Mouse (Mus musculus) midbrain, embryonic 11.5 days (tissue): ENCODE measurements around the gene Eef1akmt3. TPM values are rescaled to one million over a fixed set of nuclear protein-coding genes. Genes with fewer than 3 reads are reported as not detected.

Source experiments
- ATAC-seq: fragments of 200-750 bp; cut with Nextera tagmentation; 2 replicates; pipeline ENCODE4 v1.8.0; 2017; ENCODE audit warnings: moderate TSS enrichment, moderate library complexity; ENCODE audit not compliant: low FRiP score
- DNase-seq: peaks from one replicate; pipeline ENCODE4 v3.0.0; 2015; ENCODE audit warnings: low spot score; ENCODE audit errors: missing footprints
- H3K27ac ChIP-seq: fragments of 300-500 bp; sonication (generic); 2 replicates; pipeline ENCODE4 v1.5.1; 2014; ENCODE audit warnings: low read depth, low read length
- H3K27me3 ChIP-seq: fragments of 300-500 bp; sonication (generic); 2 replicates; pipeline ENCODE4 v1.6.1; 2014; ENCODE audit warnings: mild to moderate bottlenecking, low read length, moderate library complexity, mixed read lengths; ENCODE audit not compliant: control insufficient read depth, insufficient read depth
- H3K36me3 ChIP-seq: fragments of 300-500 bp; sonication (generic); 2 replicates; pipeline ENCODE4 v1.6.1; 2014; ENCODE audit warnings: mild to moderate bottlenecking, low read length, moderate library complexity, mixed read lengths; ENCODE audit not compliant: control insufficient read depth, insufficient read depth
- H3K4me1 ChIP-seq: fragments of 300-500 bp; sonication (generic); 2 replicates; pipeline ENCODE4 v1.6.1; 2014; ENCODE audit warnings: low read length; ENCODE audit not compliant: control insufficient read depth, insufficient read depth
- H3K4me2 ChIP-seq: fragments of 300-500 bp; sonication (generic); 2 replicates; pipeline ENCODE4 v1.6.1; 2014; ENCODE audit warnings: mild to moderate bottlenecking, moderate library complexity
- H3K4me3 ChIP-seq: fragments of 300-500 bp; sonication (generic); 2 replicates; pipeline ENCODE4 v1.5.1; 2014; ENCODE audit warnings: low read depth, low read length
- H3K9ac ChIP-seq: fragments of 300-500 bp; sonication (generic); 2 replicates; pipeline ENCODE4 v1.6.1; 2014; ENCODE audit warnings: low read length
- H3K9me3 ChIP-seq: fragments of 300-500 bp; sonication (generic); 2 replicates; pipeline ENCODE4 v1.6.1; 2016; ENCODE audit warnings: low read length; ENCODE audit not compliant: control insufficient read depth
- WGBS: fragments of 180-500 bp; shearing (Covaris S2); extraction: QIAGEN DNeasy Blood & Tissue Kit; methylation state at CpG from one replicate; pipeline ENCODE4 v1.1.7; 2014; 5-methylcytosine and 5-hydroxymethylcytosine counted together
- polyA plus RNA-seq: library from polyadenylated mRNA; unstranded; fragments of >200 nt; fragmentation: Nextera tagmentation; extraction: Ambion mirVana; gene quantifications from 2 replicates; pipeline ENCODE4 v1.2.1, GENCODE M21; 2014

Gene Eef1akmt3
- polyA plus RNA-seq, 1 experiment from 2014 or later, result 0.11 TPM

GRCm38 (mm10) chr10:127001297-127001696 lies 40.0 kb downstream of the Eef1akmt3 start:
- WGBS, result 91% methylated on average over 9 of the region's 9 CpGs
- no peak for ATAC-seq

GRCm38 (mm10) chr10:127000529-127000928 lies 40.8 kb downstream of the Eef1akmt3 start, which contains the start of gene Avil:
Gene Avil (plus strand): TSS chr10:127000709.
- no peak within 1 kb of the TSS for H3K4me2 ChIP-seq
- H3K9ac ChIP-seq, result no peak within 1 kb of the TSS
- no peaks in the 10 kb centered on the region for H3K9me3 ChIP-seq
- H3K4me3 ChIP-seq, result no peak within 1 kb of the TSS
- peaks cover 8% of the 10 kb centered on the region for H3K36me3 ChIP-seq
- no peaks in the 10 kb centered on the region for H3K4me1 ChIP-seq
- WGBS, result 91% methylated on average over 5 of the region's 5 CpGs
- H3K27me3 ChIP-seq, result no peaks in the 10 kb centered on the region
- DNase-seq (no peak), ATAC-seq (no peak)
- no peak within 1 kb of the TSS for H3K27ac ChIP-seq

More at GRCm38 (mm10) chr10:127001297-127001696, 40.0 kb downstream of the Eef1akmt3 start:
- Histone ChIP-seq H3K4me2 (no peak overlapping the region), H3K9me3 (no peaks in the 10 kb centered on the region), H3K27me3 (no peaks in the 10 kb centered on the region), H3K4me3 (no peak overlapping the region), H3K27ac (no peak overlapping the region), H3K9ac (no peak overlapping the region), H3K4me1 (no peaks in the 10 kb centered on the region), H3K36me3 (peaks cover 8% of the 10 kb centered on the region)
- no peak for DNase-seq

GRCm38 (mm10) chr10:126997340-126998113 lies 43.8 kb downstream of the Eef1akmt3 start:
- DNase-seq (no peak), ATAC-seq (no peak)
- 82% methylated on average over 13 of the region's 13 CpGs for WGBS
- no peaks in the 10 kb centered on the region for H3K27me3 ChIP-seq
- no peaks in the 10 kb centered on the region for H3K4me1 ChIP-seq
- H3K4me2 ChIP-seq, result no peak overlapping the region
- no peaks in the 10 kb centered on the region for H3K9me3 ChIP-seq
- no peak overlapping the region for H3K9ac ChIP-seq
- no peak overlapping the region for H3K4me3 ChIP-seq
- peaks cover 19% of the 10 kb centered on the region for H3K36me3 ChIP-seq
- H3K27ac ChIP-seq, result no peak overlapping the region

- no peak for ATAC-seq
- H3K36me3 ChIP-seq, result peaks cover 14% of the 10 kb centered on the region
- DNase-seq, result no peak
- no peaks in the 10 kb centered on the region for H3K27me3 ChIP-seq
- no peak overlapping the region for H3K4me3 ChIP-seq
- WGBS, result 96% methylated on average over 3 of the region's 3 CpGs
- no peak overlapping the region for H3K4me2 ChIP-seq
- no peak overlapping the region for H3K27ac ChIP-seq
- H3K9me3 ChIP-seq, result no peaks in the 10 kb centered on the region
- no peak overlapping the region for H3K9ac ChIP-seq
- peaks cover 2% of the 10 kb centered on the region; the same call in 1 of the 2 replicates for H3K4me1 ChIP-seq
Observed at GRCm38 (mm10) chr10:126993621-126994020, 47.7 kb downstream of the Eef1akmt3 start.

GRCm38 (mm10) chr10:126991676-126992075 lies 49.6 kb downstream of the Eef1akmt3 start:
- 81% methylated on average over 3 of the region's 3 CpGs for WGBS
- no peak overlapping the region for H3K9ac ChIP-seq
- H3K36me3 ChIP-seq, result peaks cover 12% of the 10 kb centered on the region
- no peaks in the 10 kb centered on the region for H3K9me3 ChIP-seq
- no peak overlapping the region for H3K4me2 ChIP-seq
- peaks cover 15% of the 10 kb centered on the region for H3K4me1 ChIP-seq
- H3K4me3 ChIP-seq, result no peak overlapping the region
- no peak overlapping the region for H3K27ac ChIP-seq
- DNase-seq (no peak), ATAC-seq (no peak)
- H3K27me3 ChIP-seq, result no peaks in the 10 kb centered on the region

- Histone ChIP-seq H3K9ac (no peak overlapping the region), H3K27me3 (no peaks in the 10 kb centered on the region), H3K4me3 (no peak overlapping the region), H3K4me2 (no peak overlapping the region), H3K27ac (no peak overlapping the region), H3K36me3 (peaks cover 12% of the 10 kb centered on the region), H3K9me3 (no peaks in the 10 kb centered on the region), H3K4me1 (peaks cover 19% of the 10 kb centered on the region)
- peak; percentile 98 for DNase-seq
- WGBS, result 64% methylated on average over 7 of the region's 7 CpGs
- ATAC-seq, result peak; percentile 82
Observed at GRCm38 (mm10) chr10:126990313-126991056, 50.8 kb downstream of the Eef1akmt3 start.

GRCm38 (mm10) chr10:126988513-126989165 lies 52.7 kb downstream of the Eef1akmt3 start:
- peaks cover 28% of the 10 kb centered on the region for H3K4me1 ChIP-seq
- no peak for ATAC-seq
- 74% methylated on average over 5 of the region's 5 CpGs for WGBS
- no peak overlapping the region for H3K4me3 ChIP-seq
- peaks cover 6% of the 10 kb centered on the region for H3K36me3 ChIP-seq
- H3K27me3 ChIP-seq, result no peaks in the 10 kb centered on the region
- no peak for DNase-seq
- no peaks in the 10 kb centered on the region for H3K9me3 ChIP-seq
- no peak overlapping the region for H3K9ac ChIP-seq
- no peak overlapping the region for H3K27ac ChIP-seq
- no peak overlapping the region for H3K4me2 ChIP-seq

- DNase-seq (no peak), ATAC-seq (no peak)
- H3K27me3 ChIP-seq, result no peaks in the 10 kb centered on the region
- WGBS, result 58% methylated on average over 8 of the region's 8 CpGs
- H3K4me2 ChIP-seq, result no peak overlapping the region
- H3K4me3 ChIP-seq, result no peak overlapping the region
- no peaks in the 10 kb centered on the region for H3K36me3 ChIP-seq
- H3K9me3 ChIP-seq, result no peaks in the 10 kb centered on the region
- peak overlapping the region; percentile 16; the same call in 1 of the 2 replicates for H3K9ac ChIP-seq
- peaks cover 40% of the 10 kb centered on the region for H3K4me1 ChIP-seq
- no peak overlapping the region for H3K27ac ChIP-seq
Observed at GRCm38 (mm10) chr10:126987183-126988118, 53.9 kb downstream of the Eef1akmt3 start.
